Mouse (Mus musculus) cerebellum, adult 2 months (tissue): ENCODE results near the gene Tnip1.

ENCODE experiments used
- CTCF ChIP-seq: fragments of 200-500 bp; IDR thresholded peaks from 2 replicates; pipeline ENCODE4 v1.5.1; 2011; ENCODE audit warnings: low read depth, mild to moderate bottlenecking, control low read depth, low read length, moderate library complexity, borderline replicate concordance; ENCODE audit not compliant: insufficient read depth
- POLR2A ChIP-seq: fragments of 200-500 bp; IDR thresholded peaks from 2 replicates; pipeline ENCODE4 v1.6.1; 2011; ENCODE audit warnings: low read length, control low read depth, borderline replicate concordance; ENCODE audit not compliant: insufficient read depth

DNA sequence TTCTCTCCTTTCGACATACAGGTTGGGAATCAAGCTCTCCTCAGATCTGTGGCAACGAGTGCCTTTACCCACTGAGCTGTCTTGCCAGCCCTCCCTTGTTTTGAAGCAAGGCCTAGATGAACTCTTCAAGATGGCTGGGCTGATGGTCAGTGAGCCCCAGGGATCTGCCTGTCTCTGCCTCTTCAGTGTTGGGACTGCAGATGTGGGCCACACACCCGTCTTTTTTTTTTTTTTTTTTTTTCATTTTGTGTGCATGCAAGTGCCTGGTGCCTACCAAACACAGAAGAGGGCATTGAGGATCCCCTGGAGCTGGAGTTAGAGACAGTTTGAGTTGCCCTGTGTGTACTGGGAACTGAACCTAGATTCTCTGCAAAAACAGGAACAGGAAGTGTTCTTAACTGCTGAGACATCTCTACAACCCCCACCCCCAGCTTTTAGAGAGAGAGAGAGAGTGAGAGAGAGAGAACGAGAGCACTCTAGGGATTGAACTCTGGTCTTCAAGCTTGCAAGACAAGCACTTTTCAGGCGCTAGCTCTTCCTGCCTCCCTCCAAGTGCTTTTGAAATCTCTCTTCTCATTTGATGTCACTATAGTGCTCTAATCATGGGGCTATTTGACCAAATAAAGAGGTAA, 78.4 kb downstream of the Tnip1 start:
- TF ChIP-seq CTCF (no peak), POLR2A (no peak)
